Comparison of ENCODE assay signal across 9 mouse cellular contexts in genomic region chr7:92520820-92521219, GRCm38 (mm10). TPM values are rescaled to one million over a fixed set of nuclear protein-coding genes. Genes with fewer than 3 reads are reported as not detected.
DNase-seq lines count a peak whose midpoint lies in the region; ATAC-seq and TF ChIP-seq lines count a peak whose summit lies in the region.
"Had no signal": no experiment of that assay in that cellular context is flagged by ENCODE, and none has a peak within 500 bp of the region (broad histone marks: within the 10 kb centered on the region; RNA-seq: fewer than 3 reads in every experiment).

No protein-coding gene starts in this region.

- H3K4me3 ChIP-seq in kidney, postnatal 0 days (replicated peaks; ENCODE audit: low read depth, low read length), result no peak overlapping the region
- H3K4me3 ChIP-seq: limb, embryonic 12.5 days had no signal

- peak; percentile 13 for DNase-seq in kidney, postnatal 0 days (ENCODE audit: low spot score)
- DNase-seq in kidney, adult 18-20 months, result no peak
- DNase-seq in A20 (ENCODE audit: low read depth, low spot score) (peak; percentile 24), NIH3T3 (ENCODE audit: low read depth) (peak; percentile 37)
- peak; percentile 80 for DNase-seq in cerebellum, adult 9-10 months
- DNase-seq in heart, postnatal 14 days, result peak; percentile 4 to 15
- DNase-seq in thymus, postnatal 0 days (ENCODE audit: low spot score), result peak; percentile 18
- DNase-seq in right cerebral cortex, adult 2 months (ENCODE audit: low spot score in 2 of 2), result no peak

- intact Hi-C loops in heart, postnatal 14 days (cut with DNase I), result no loop called here

- no peak overlapping the region for H3K9ac ChIP-seq in kidney, postnatal 0 days (ENCODE audit: low read depth, low read length)
- H3K9ac ChIP-seq: limb, embryonic 12.5 days had no signal

- 44% methylated on average over 4 of the region's 4 CpGs for WGBS in kidney, postnatal 0 days

- H3K9me3 ChIP-seq in kidney, postnatal 0 days (replicated peaks; ENCODE audit: low read length), result no peaks in the 10 kb centered on the region
- H3K9me3 ChIP-seq: limb, embryonic 12.5 days had no signal

- ATAC-seq in kidney, postnatal 0 days (replicated peaks; ENCODE audit: low FRiP score, low read depth), result no peak

- no peak overlapping the region for H3K4me2 ChIP-seq in kidney, postnatal 0 days (ENCODE audit: low read length)
- H3K4me2 ChIP-seq: limb, embryonic 12.5 days had no signal

- no peaks in the 10 kb centered on the region for H3K27me3 ChIP-seq in kidney, postnatal 0 days (ENCODE audit: insufficient read depth, low read length)
- H3K27me3 ChIP-seq: limb, embryonic 12.5 days had no signal

- peak; percentile 47 for TF ChIP-seq CTCF in kidney, postnatal 0 days (IDR thresholded peaks at IDR 0.05; ENCODE audit: low read depth)

- no peaks in the 10 kb centered on the region for H3K4me1 ChIP-seq in kidney, postnatal 0 days (replicated peaks; ENCODE audit: insufficient read depth, low read length)
- H3K4me1 ChIP-seq: limb, embryonic 12.5 days had no signal

- H3K27ac ChIP-seq in kidney, postnatal 0 days, result no peak overlapping the region
- H3K27ac ChIP-seq: limb, embryonic 12.5 days had no signal

- no peaks in the 10 kb centered on the region for H3K36me3 ChIP-seq in kidney, postnatal 0 days (ENCODE audit: insufficient read depth, low read length)
- H3K36me3 ChIP-seq: limb, embryonic 12.5 days had no signal

RNA-seq across cellular contexts. Expression of gene Ccdc90b, which starts 40.1 kb away (rescaled TPM):
- polyA plus RNA-seq in kidney, postnatal 0 days (2015; fragmentation: Nextera tagmentation; extraction: Ambion mirVana), result 70.7 and 70.8 TPM in 2 replicates
- total RNA-seq in heart, postnatal 14 days (2021), result 10 to 100 TPM; 30.8 TPM
- polyA plus RNA-seq in thymus, postnatal 0 days (2015; fragmentation: Nextera tagmentation; extraction: Ambion mirVana), result 34.2 and 34.5 TPM in 2 replicates

Comparison
In these comparisons a context has a peak if more than half of its experiments do, and no peak if none do; other contexts are left out.
1. DNase-seq: peak in kidney, postnatal 0 days (single experiment), A20 (single experiment), NIH3T3 (single experiment), cerebellum, adult 9-10 months (single experiment), heart, postnatal 14 days (2 of 2) and thymus, postnatal 0 days (single experiment); none in kidney, adult 18-20 months (single experiment) and right cerebral cortex, adult 2 months (0 of 2).